Mouse (Mus musculus) cortical plate, adult 2 months (tissue): ENCODE results near the gene Plcl2.

Source experiments
- CTCF ChIP-seq: fragments of 200-500 bp; IDR thresholded peaks from 2 replicates; pipeline ENCODE4 v1.5.1; 2011; ENCODE audit warnings: mild to moderate bottlenecking, control low read depth, low read length; ENCODE audit not compliant: insufficient read depth; ENCODE audit errors: extremely low read depth
- POLR2A ChIP-seq: fragments of 200-500 bp; IDR thresholded peaks from 2 replicates; pipeline ENCODE4 v1.6.1; 2011; ENCODE audit warnings: mild to moderate bottlenecking, low read length, control low read depth; ENCODE audit not compliant: insufficient read depth; ENCODE audit errors: extremely low read depth

- TF ChIP-seq CTCF: no peak
- no peak for TF ChIP-seq POLR2A
These were observed 175.9 kb downstream of the Plcl2 start for GRCm38 (mm10) chr17:50684960-50685645.
